Mouse (Mus musculus): ENCODE measurements around the gene Macrod2. TPM values are rescaled to one million over a fixed set of nuclear protein-coding genes. Genes with fewer than 3 reads are reported as not detected.

The Macrod2 gene
- polyA plus RNA-seq, 1 experiment from 2014 or later = 49.2 TPM

DNA sequence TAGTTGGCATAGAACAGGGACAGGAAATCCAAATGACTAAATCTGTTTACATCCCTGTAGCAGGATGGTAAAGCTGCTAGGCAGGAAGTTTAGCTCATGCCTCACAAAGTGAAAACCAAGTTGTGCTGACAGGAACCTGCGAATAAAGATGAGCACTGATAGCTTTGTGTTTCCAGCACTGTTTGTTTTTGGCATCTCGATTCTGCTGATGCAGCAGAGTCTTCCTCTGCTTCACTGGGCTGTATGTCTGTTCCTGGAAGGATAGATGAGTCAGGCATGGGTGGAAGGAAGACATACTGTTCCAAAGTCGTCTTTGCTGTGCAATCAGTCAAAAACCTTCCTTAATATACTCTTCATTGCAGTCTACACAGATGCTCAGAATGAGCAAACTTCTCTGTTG, 942.6 kb downstream of the Macrod2 start:
- ATAC-seq = no peak
- Histone ChIP-seq H3K27me3 (replicated peaks; ENCODE audit: control insufficient read depth, insufficient read depth, low read length) (no peaks in the 10 kb centered on the region), H3K4me1 (ENCODE audit: control insufficient read depth, insufficient read depth, low read length) (no peaks in the 10 kb centered on the region), H3K27ac (ENCODE audit: low read depth, low read length) (no peak overlapping the region), H3K9ac (ENCODE audit: low read length) (no peak overlapping the region), H3K36me3 (ENCODE audit: control insufficient read depth, insufficient read depth, low read length) (no peaks in the 10 kb centered on the region), H3K9me3 (replicated peaks; ENCODE audit: control insufficient read depth, low read length) (no peaks in the 10 kb centered on the region), H3K4me2 (ENCODE audit: low read length) (no peak overlapping the region), H3K4me3 (ENCODE audit: low read depth, low read length) (no peak overlapping the region)
- 85% methylated on average over 3 of the region's 3 CpGs for WGBS
- no peak for DNase-seq (ENCODE audit: low spot score)

DNA sequence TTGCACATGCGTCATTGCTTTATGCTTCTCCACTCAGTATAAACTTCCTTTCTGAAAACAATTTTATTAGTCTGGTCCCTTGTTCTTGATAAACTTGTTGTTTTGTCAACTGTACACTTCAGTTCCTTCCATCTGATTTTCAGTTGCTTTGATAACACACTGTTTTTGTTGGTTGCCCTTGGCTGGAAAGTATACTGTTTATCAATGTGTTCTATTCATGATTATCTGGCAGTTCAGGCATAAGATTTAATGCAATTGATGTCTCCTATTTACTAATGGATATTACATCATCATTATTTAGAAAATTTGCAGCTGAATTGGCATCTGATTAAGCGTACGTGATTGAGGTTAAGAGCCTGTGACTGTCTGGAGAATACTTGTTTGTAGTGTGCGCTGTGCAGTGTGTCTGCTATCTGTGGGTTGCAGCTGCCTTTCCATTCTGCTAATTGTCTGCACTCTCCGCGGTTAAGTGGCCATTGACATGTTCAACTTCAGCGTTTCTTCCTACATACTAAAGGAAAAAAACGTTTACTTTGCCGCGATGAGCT, 949.0 kb downstream of the Macrod2 start:
- ATAC-seq = peak; percentile 95
- Histone ChIP-seq H3K27ac (ENCODE audit: low read depth, low read length) (no peak overlapping the region), H3K9ac (ENCODE audit: low read length) (no peak overlapping the region), H3K4me1 (ENCODE audit: control insufficient read depth, insufficient read depth, low read length) (no peaks in the 10 kb centered on the region), H3K4me3 (ENCODE audit: low read depth, low read length) (no peak overlapping the region), H3K4me2 (ENCODE audit: low read length) (no peak overlapping the region), H3K36me3 (ENCODE audit: control insufficient read depth, insufficient read depth, low read length) (no peaks in the 10 kb centered on the region), H3K9me3 (replicated peaks; ENCODE audit: control insufficient read depth, low read length) (no peaks in the 10 kb centered on the region), H3K27me3 (replicated peaks; ENCODE audit: control insufficient read depth, insufficient read depth, low read length) (no peaks in the 10 kb centered on the region)
- DNase-seq (ENCODE audit: low spot score) = peak; percentile 67
- 42% methylated on average over 10 of the region's 10 CpGs for WGBS

DNA sequence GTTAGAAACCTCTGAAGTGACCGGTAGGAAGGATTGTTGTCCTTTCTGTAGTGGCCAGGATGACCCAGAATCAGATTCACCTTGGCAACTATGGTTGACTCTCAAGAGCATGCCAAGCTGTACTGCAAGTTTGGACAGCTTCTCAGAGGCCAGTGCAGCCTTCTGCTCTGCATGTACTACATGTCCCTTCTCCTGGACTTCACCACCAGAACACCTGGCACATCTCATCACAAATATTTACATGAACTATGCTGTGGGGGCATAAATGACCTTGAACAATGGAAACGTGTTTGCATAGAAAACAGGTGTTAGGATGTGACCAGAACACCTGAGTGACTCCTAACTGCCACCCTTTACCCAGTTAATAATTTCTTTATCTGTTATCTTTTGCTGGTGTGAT, 957.5 kb downstream of the Macrod2 start:
- 83% methylated on average over 2 of the region's 2 CpGs for WGBS
- DNase-seq (ENCODE audit: low spot score) = no peak
- Histone ChIP-seq H3K4me3 (ENCODE audit: low read depth, low read length) (no peak overlapping the region), H3K27ac (ENCODE audit: low read depth, low read length) (no peak overlapping the region), H3K4me1 (ENCODE audit: control insufficient read depth, insufficient read depth, low read length) (no peaks in the 10 kb centered on the region), H3K27me3 (replicated peaks; ENCODE audit: control insufficient read depth, insufficient read depth, low read length) (no peaks in the 10 kb centered on the region), H3K36me3 (ENCODE audit: control insufficient read depth, insufficient read depth, low read length) (no peaks in the 10 kb centered on the region), H3K9ac (ENCODE audit: low read length) (no peak overlapping the region), H3K9me3 (replicated peaks; ENCODE audit: control insufficient read depth, low read length) (no peaks in the 10 kb centered on the region), H3K4me2 (ENCODE audit: low read length) (no peak overlapping the region)
- no peak for ATAC-seq

DNA sequence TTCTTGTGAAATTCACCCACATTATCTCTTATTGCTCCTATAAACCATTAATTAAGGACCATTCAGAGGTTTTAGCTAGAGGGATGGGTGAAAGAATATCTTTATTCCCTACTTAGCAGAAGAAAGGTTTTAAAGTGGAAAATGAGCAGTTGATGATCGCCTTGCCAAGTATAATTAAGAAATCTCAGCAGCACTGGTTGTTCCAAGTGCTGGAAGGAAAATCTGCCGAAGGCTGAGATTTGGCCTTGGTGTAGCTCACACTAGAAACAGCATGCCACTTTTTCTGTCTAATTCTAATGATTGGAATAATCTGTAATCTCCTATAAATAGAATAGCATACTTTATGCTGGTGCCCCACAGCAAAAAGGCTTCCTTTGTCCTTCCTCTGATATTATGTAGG, 993.5 kb downstream of the Macrod2 start:
- ATAC-seq = no peak
- DNase-seq (ENCODE audit: low spot score) = peak; percentile 53
- WGBS = 49% methylated on average over 2 of the region's 2 CpGs

GRCm38 (mm10) chr2:141391229-141391628, 996.1 kb downstream of the Macrod2 start:
- no peaks in the 10 kb centered on the region for H3K4me1 ChIP-seq (ENCODE audit: control insufficient read depth, insufficient read depth, low read length)
- H3K36me3 ChIP-seq (ENCODE audit: control insufficient read depth, insufficient read depth, low read length) = no peaks in the 10 kb centered on the region
- H3K4me3 ChIP-seq (ENCODE audit: low read depth, low read length) = no peak overlapping the region
- WGBS = 94% methylated on average over 4 of the region's 4 CpGs
- H3K4me2 ChIP-seq (ENCODE audit: low read length) = no peak overlapping the region
- no peak for ATAC-seq
- H3K9me3 ChIP-seq (replicated peaks; ENCODE audit: control insufficient read depth, low read length) = no peaks in the 10 kb centered on the region
- H3K27ac ChIP-seq (ENCODE audit: low read depth, low read length) = no peak overlapping the region
- no peak for DNase-seq (ENCODE audit: low spot score)
- no peaks in the 10 kb centered on the region for H3K27me3 ChIP-seq (replicated peaks; ENCODE audit: control insufficient read depth, insufficient read depth, low read length)
- H3K9ac ChIP-seq (ENCODE audit: low read length) = no peak overlapping the region

More for the DNA sequence above, 993.5 kb downstream of the Macrod2 start:
- H3K9ac ChIP-seq (ENCODE audit: low read length) = no peak overlapping the region
- H3K9me3 ChIP-seq (replicated peaks; ENCODE audit: control insufficient read depth, low read length) = no peaks in the 10 kb centered on the region
- no peaks in the 10 kb centered on the region for H3K27me3 ChIP-seq (replicated peaks; ENCODE audit: control insufficient read depth, insufficient read depth, low read length)
- H3K36me3 ChIP-seq (ENCODE audit: control insufficient read depth, insufficient read depth, low read length) = no peaks in the 10 kb centered on the region
- no peaks in the 10 kb centered on the region for H3K4me1 ChIP-seq (ENCODE audit: control insufficient read depth, insufficient read depth, low read length)
- no peak overlapping the region for H3K27ac ChIP-seq (ENCODE audit: low read depth, low read length)
- H3K4me2 ChIP-seq (ENCODE audit: low read length) = no peak overlapping the region
- H3K4me3 ChIP-seq (ENCODE audit: low read depth, low read length) = no peak overlapping the region

GRCm38 (mm10) chr2:141394806-141395205, 999.7 kb downstream of the Macrod2 start:
- no peak overlapping the region for H3K4me2 ChIP-seq (ENCODE audit: low read length)
- 64% methylated on average over 1 of the region's 1 CpGs for WGBS
- H3K27ac ChIP-seq (ENCODE audit: low read depth, low read length) = no peak overlapping the region
- ATAC-seq (no peak), DNase-seq (ENCODE audit: low spot score) (no peak)
- H3K4me1 ChIP-seq (ENCODE audit: control insufficient read depth, insufficient read depth, low read length) = no peaks in the 10 kb centered on the region
- H3K4me3 ChIP-seq (ENCODE audit: low read depth, low read length) = no peak overlapping the region
- H3K36me3 ChIP-seq (ENCODE audit: control insufficient read depth, insufficient read depth, low read length) = no peaks in the 10 kb centered on the region
- H3K27me3 ChIP-seq (replicated peaks; ENCODE audit: control insufficient read depth, insufficient read depth, low read length) = no peaks in the 10 kb centered on the region
- H3K9ac ChIP-seq (ENCODE audit: low read length) = no peak overlapping the region
- H3K9me3 ChIP-seq (replicated peaks; ENCODE audit: control insufficient read depth, low read length) = no peaks in the 10 kb centered on the region

DNA sequence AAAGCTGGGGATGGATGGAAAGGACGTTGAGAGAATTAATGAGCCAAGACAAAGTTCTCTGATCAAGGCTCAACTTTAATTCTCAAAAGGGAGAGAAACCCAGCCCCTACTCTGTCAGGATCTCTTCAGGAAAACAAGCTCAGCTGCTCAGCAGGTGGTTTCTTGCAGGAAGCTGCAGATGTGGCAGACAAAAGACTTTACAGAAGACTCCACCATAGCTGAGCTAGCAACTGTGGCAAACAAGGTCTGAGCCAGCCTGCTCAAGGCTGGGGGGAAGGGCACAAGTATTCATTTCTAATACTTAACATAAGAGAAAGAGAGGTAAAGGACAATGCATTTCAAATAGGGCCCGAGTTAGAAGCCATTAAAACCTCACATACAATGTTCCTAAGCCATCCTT, 1013.7 kb downstream of the Macrod2 start:
- H3K4me3 ChIP-seq (ENCODE audit: low read depth, low read length) = no peak overlapping the region
- no peaks in the 10 kb centered on the region for H3K27me3 ChIP-seq (replicated peaks; ENCODE audit: control insufficient read depth, insufficient read depth, low read length)
- no peaks in the 10 kb centered on the region for H3K9me3 ChIP-seq (replicated peaks; ENCODE audit: control insufficient read depth, low read length)
- 5% methylated on average over 2 of the region's 2 CpGs for WGBS
- H3K9ac ChIP-seq (ENCODE audit: low read length) = no peak overlapping the region
- no peaks in the 10 kb centered on the region for H3K4me1 ChIP-seq (ENCODE audit: control insufficient read depth, insufficient read depth, low read length)
- H3K36me3 ChIP-seq (ENCODE audit: control insufficient read depth, insufficient read depth, low read length) = no peaks in the 10 kb centered on the region
- no peak overlapping the region for H3K4me2 ChIP-seq (ENCODE audit: low read length)
- no peak for DNase-seq (ENCODE audit: low spot score)
- no peak overlapping the region for H3K27ac ChIP-seq (ENCODE audit: low read depth, low read length)
- no peak for ATAC-seq

DNA sequence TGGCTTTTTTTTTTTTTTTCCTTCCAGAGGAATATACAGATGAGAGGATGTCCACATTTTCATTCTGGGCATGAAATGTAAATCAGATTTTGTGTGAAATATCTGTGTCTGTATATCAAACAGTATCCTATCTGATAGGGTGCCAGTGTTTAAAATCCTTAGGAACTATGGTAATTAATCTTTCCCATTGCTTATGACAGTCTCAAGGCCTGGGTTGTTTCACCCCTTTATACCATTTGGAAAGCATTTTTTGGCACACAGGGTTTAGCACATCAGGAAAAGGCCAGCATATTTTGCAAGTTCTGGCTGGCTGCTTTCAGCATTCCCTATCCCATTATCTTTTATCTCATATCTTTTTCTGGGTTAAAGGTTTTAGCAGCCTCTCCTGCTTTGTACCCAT, 1021.3 kb downstream of the Macrod2 start:
- Histone ChIP-seq H3K27me3 (replicated peaks; ENCODE audit: control insufficient read depth, insufficient read depth, low read length) (no peaks in the 10 kb centered on the region), H3K4me2 (ENCODE audit: low read length) (no peak overlapping the region), H3K36me3 (ENCODE audit: control insufficient read depth, insufficient read depth, low read length) (no peaks in the 10 kb centered on the region), H3K4me3 (ENCODE audit: low read depth, low read length) (no peak overlapping the region), H3K27ac (ENCODE audit: low read depth, low read length) (no peak overlapping the region), H3K9ac (ENCODE audit: low read length) (no peak overlapping the region), H3K9me3 (replicated peaks; ENCODE audit: control insufficient read depth, low read length) (no peaks in the 10 kb centered on the region), H3K4me1 (ENCODE audit: control insufficient read depth, insufficient read depth, low read length) (peaks cover 4% of the 10 kb centered on the region; the same call in 1 of the 2 replicates)
- no peak for DNase-seq (ENCODE audit: low spot score)
- no peak for ATAC-seq

GRCm38 (mm10) chr2:141416855-141417544, 1021.9 kb downstream of the Macrod2 start:
- H3K9me3 ChIP-seq (replicated peaks; ENCODE audit: control insufficient read depth, low read length) = no peaks in the 10 kb centered on the region
- 54% methylated on average over 8 of the region's 8 CpGs for WGBS
- H3K4me3 ChIP-seq (ENCODE audit: low read depth, low read length) = no peak overlapping the region
- no peaks in the 10 kb centered on the region for H3K36me3 ChIP-seq (ENCODE audit: control insufficient read depth, insufficient read depth, low read length)
- H3K27ac ChIP-seq (ENCODE audit: low read depth, low read length) = no peak overlapping the region
- no peaks in the 10 kb centered on the region for H3K27me3 ChIP-seq (replicated peaks; ENCODE audit: control insufficient read depth, insufficient read depth, low read length)
- DNase-seq (ENCODE audit: low spot score) = peak; percentile 29
- H3K9ac ChIP-seq (ENCODE audit: low read length) = no peak overlapping the region
- ATAC-seq = peak; percentile 54
- no peak overlapping the region for H3K4me2 ChIP-seq (ENCODE audit: low read length)
- H3K4me1 ChIP-seq (ENCODE audit: control insufficient read depth, insufficient read depth, low read length) = peaks cover 4% of the 10 kb centered on the region; the same call in 1 of the 2 replicates

All from forebrain, embryonic 14.5 days (tissue).